Mouse (Mus musculus): ENCODE measurements around the gene Ubxn11. TPM values are rescaled to one million over a fixed set of nuclear protein-coding genes. Genes with fewer than 3 reads are reported as not detected.

Gene Ubxn11
- polyA plus RNA-seq, 1 experiment from 2014 or later = 5.8 TPM

GRCm38 (mm10) chr4:134112403-134112802 is 10.0 kb downstream of the Ubxn11 start:
- H3K27ac ChIP-seq (ENCODE audit: low read depth, low read length) = no peak overlapping the region
- 87% methylated on average over 6 of the region's 6 CpGs for WGBS
- ATAC-seq (ENCODE audit: low FRiP score) = no peak

DNA sequence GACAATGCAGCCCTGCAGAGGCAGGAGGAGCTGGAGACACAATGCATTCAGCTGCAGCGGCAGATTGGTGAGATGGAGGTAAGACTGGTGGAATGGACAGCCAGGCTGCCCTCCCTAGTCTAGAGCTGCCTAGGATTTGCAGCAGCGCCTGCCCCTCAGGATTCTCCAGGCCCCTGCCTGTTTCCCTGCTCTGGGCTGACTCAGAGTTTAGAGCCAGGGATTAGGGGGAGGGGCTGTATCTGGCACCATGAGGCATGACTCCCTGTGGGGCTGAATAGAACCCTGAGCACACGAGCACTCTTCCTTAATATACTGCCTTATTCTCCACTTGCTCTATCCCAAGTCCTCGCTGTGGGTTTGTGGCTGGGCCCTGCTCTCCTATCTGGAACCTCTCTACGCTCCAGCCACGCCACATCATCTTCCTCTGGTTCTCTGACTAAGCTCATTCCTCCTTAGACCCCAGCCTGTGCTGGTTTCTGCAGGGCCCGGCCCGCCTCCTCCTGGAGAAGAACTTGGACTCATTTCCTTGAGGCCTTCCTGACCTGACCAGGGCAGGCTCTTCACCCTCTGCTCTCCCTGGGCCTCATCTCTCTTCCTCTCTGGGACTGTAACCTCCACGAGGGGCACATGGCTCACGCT is 11.1 kb downstream of the Ubxn11 start:
- ATAC-seq (ENCODE audit: low FRiP score) (no peak), DNase-seq (ENCODE audit: low spot score) (no peak)
- Histone ChIP-seq H3K4me1 (replicated peaks; ENCODE audit: control insufficient read depth, insufficient read depth, low read length) (no peaks in the 10 kb centered on the region), H3K27ac (ENCODE audit: low read depth, low read length) (no peak overlapping the region), H3K9ac (ENCODE audit: low read depth, low read length) (no peak overlapping the region), H3K4me3 (ENCODE audit: low read depth, low read length) (no peak overlapping the region), H3K9me3 (ENCODE audit: control insufficient read depth, low read length) (no peaks in the 10 kb centered on the region), H3K27me3 (ENCODE audit: control insufficient read depth, insufficient read depth, low read length) (no peaks in the 10 kb centered on the region), H3K4me2 (replicated peaks; ENCODE audit: low read depth, low read length) (no peak overlapping the region), H3K36me3 (ENCODE audit: control insufficient read depth, insufficient read depth, low read length) (no peaks in the 10 kb centered on the region)
- WGBS = 59% methylated on average over 10 of the region's 10 CpGs

More at GRCm38 (mm10) chr4:134112403-134112802, 10.0 kb downstream of the Ubxn11 start:
- Histone ChIP-seq H3K4me1 (replicated peaks; ENCODE audit: control insufficient read depth, insufficient read depth, low read length) (no peaks in the 10 kb centered on the region), H3K27me3 (ENCODE audit: control insufficient read depth, insufficient read depth, low read length) (no peaks in the 10 kb centered on the region), H3K9ac (ENCODE audit: low read depth, low read length) (no peak overlapping the region), H3K4me3 (ENCODE audit: low read depth, low read length) (no peak overlapping the region), H3K4me2 (replicated peaks; ENCODE audit: low read depth, low read length) (no peak overlapping the region), H3K36me3 (ENCODE audit: control insufficient read depth, insufficient read depth, low read length) (no peaks in the 10 kb centered on the region), H3K9me3 (ENCODE audit: control insufficient read depth, low read length) (no peaks in the 10 kb centered on the region)
- no peak for DNase-seq (ENCODE audit: low spot score)

GRCm38 (mm10) chr4:134114038-134114437 is 11.7 kb downstream of the Ubxn11 start:
- no peak overlapping the region for H3K4me3 ChIP-seq (ENCODE audit: low read depth, low read length)
- H3K9ac ChIP-seq (ENCODE audit: low read depth, low read length) = no peak overlapping the region
- H3K4me2 ChIP-seq (replicated peaks; ENCODE audit: low read depth, low read length) = no peak overlapping the region
- no peaks in the 10 kb centered on the region for H3K27me3 ChIP-seq (ENCODE audit: control insufficient read depth, insufficient read depth, low read length)
- H3K36me3 ChIP-seq (ENCODE audit: control insufficient read depth, insufficient read depth, low read length) = no peaks in the 10 kb centered on the region
- no peak for DNase-seq (ENCODE audit: low spot score)
- WGBS = 86% methylated on average over 4 of the region's 4 CpGs
- H3K9me3 ChIP-seq (ENCODE audit: control insufficient read depth, low read length) = no peaks in the 10 kb centered on the region
- ATAC-seq (ENCODE audit: low FRiP score) = no peak
- H3K27ac ChIP-seq (ENCODE audit: low read depth, low read length) = no peak overlapping the region
- no peaks in the 10 kb centered on the region for H3K4me1 ChIP-seq (replicated peaks; ENCODE audit: control insufficient read depth, insufficient read depth, low read length)

DNA sequence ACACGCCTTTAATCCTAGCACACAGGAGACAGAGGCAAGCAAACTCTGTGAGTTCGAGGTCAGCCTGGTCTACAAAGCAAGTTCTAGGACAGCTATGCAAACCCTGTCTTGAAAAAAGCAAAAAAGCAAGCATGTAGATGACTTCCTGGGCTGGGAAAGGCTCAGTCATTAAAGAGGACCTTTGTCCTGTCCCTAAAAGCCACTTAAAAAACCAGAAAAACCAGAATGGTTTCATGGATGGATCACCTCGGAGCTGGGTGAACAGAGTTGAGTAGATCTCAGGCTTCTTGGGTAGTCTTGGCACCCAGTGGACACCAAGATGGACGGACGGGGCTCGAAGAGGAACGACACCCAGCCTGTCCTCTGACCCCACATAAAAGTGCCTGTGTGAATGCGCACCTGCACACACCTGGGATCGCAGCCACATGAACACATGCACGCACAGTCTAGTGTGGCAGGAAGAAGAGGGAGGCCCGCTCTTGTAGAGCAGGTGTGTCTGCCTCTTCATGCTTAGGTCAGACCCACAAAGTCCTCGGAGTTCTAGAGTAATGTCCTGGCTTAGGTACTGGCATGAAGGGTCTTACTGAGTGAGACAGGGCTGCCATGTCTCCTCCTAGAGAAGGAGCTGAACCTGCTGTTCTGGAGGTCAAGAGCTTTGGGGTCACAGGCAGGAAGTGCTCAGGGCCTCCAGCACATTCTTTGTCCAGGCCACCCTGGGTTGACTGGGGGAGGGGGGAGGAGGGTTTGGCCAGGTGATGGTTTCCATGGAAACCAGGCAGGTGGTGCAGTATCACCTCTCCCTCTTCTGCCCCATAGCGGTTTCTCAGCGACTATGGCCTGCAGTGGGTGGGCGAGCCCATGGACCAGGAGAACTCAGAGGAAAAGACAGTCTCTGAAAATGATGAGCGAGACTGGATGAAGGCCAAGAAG is 13.1 kb downstream of the Ubxn11 start:
- Histone ChIP-seq H3K4me2 (replicated peaks; ENCODE audit: low read depth, low read length) (no peak overlapping the region), H3K27me3 (ENCODE audit: control insufficient read depth, insufficient read depth, low read length) (no peaks in the 10 kb centered on the region), H3K9me3 (ENCODE audit: control insufficient read depth, low read length) (no peaks in the 10 kb centered on the region), H3K4me3 (ENCODE audit: low read depth, low read length) (no peak overlapping the region), H3K4me1 (replicated peaks; ENCODE audit: control insufficient read depth, insufficient read depth, low read length) (no peaks in the 10 kb centered on the region), H3K27ac (ENCODE audit: low read depth, low read length) (no peak overlapping the region), H3K9ac (ENCODE audit: low read depth, low read length) (no peak overlapping the region), H3K36me3 (ENCODE audit: control insufficient read depth, insufficient read depth, low read length) (no peaks in the 10 kb centered on the region)
- DNase-seq (ENCODE audit: low spot score) = no peak
- WGBS = 86% methylated on average over 16 of the region's 16 CpGs
- ATAC-seq (ENCODE audit: low FRiP score) = no peak

DNA sequence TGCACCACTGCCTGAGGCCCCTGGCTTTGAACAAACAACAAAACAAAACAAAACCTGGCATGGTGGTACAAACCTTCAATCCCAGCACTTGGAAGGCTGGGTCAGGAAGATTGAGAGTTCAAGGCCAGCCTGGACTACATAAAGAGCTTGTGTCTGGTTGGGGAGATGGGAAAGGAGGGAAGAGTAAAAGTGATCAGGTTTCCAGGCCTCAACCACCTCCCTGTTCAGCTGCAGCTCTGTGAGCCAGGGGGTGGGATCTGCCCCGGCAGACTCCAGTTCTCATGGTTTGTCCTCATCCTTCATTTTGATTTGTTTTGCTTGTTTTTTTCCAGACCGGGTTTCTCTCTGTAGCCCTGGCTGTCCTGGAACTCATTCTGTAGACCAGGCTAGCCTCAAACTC is 14.1 kb downstream of the Ubxn11 start:
- Histone ChIP-seq H3K9ac (ENCODE audit: low read depth, low read length) (no peak overlapping the region), H3K27ac (ENCODE audit: low read depth, low read length) (no peak overlapping the region), H3K36me3 (ENCODE audit: control insufficient read depth, insufficient read depth, low read length) (no peaks in the 10 kb centered on the region), H3K4me1 (replicated peaks; ENCODE audit: control insufficient read depth, insufficient read depth, low read length) (no peaks in the 10 kb centered on the region), H3K4me3 (ENCODE audit: low read depth, low read length) (no peak overlapping the region), H3K27me3 (ENCODE audit: control insufficient read depth, insufficient read depth, low read length) (no peaks in the 10 kb centered on the region), H3K4me2 (replicated peaks; ENCODE audit: low read depth, low read length) (no peak overlapping the region), H3K9me3 (ENCODE audit: control insufficient read depth, low read length) (no peaks in the 10 kb centered on the region)
- 88% methylated on average over 2 of the region's 2 CpGs for WGBS
- DNase-seq (ENCODE audit: low spot score) (no peak), ATAC-seq (ENCODE audit: low FRiP score) (no peak)

DNA sequence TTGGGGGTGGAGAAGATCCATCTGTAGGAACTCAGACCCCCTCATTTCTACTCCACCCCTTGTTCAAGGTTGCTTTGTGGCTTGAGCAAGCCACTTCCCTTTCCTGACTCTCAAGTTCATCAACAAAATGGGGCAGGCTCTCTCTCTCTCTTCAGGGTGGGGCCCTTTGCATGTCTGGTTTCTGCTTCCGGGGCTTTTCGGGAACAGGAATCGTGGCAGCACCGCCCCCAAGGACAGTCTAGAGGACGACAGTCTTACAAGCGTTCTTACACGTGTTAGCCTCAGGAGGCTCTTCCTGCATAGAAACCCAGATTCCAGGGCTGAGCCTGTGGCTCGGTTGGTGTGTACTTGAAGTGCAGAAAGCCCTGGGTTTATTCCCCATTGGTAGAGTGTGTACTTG is 14.6 kb downstream of the Ubxn11 start:
- Histone ChIP-seq H3K9me3 (ENCODE audit: control insufficient read depth, low read length) (no peaks in the 10 kb centered on the region), H3K4me2 (replicated peaks; ENCODE audit: low read depth, low read length) (no peak overlapping the region), H3K27me3 (ENCODE audit: control insufficient read depth, insufficient read depth, low read length) (no peaks in the 10 kb centered on the region), H3K27ac (ENCODE audit: low read depth, low read length) (no peak overlapping the region), H3K4me3 (ENCODE audit: low read depth, low read length) (no peak overlapping the region), H3K36me3 (ENCODE audit: control insufficient read depth, insufficient read depth, low read length) (no peaks in the 10 kb centered on the region), H3K4me1 (replicated peaks; ENCODE audit: control insufficient read depth, insufficient read depth, low read length) (no peaks in the 10 kb centered on the region), H3K9ac (ENCODE audit: low read depth, low read length) (no peak overlapping the region)
- no peak for ATAC-seq (ENCODE audit: low FRiP score)
- 80% methylated on average over 8 of the region's 8 CpGs for whole genome bisulfite sequencing
- DNase-seq (ENCODE audit: low spot score) = no peak

DNA sequence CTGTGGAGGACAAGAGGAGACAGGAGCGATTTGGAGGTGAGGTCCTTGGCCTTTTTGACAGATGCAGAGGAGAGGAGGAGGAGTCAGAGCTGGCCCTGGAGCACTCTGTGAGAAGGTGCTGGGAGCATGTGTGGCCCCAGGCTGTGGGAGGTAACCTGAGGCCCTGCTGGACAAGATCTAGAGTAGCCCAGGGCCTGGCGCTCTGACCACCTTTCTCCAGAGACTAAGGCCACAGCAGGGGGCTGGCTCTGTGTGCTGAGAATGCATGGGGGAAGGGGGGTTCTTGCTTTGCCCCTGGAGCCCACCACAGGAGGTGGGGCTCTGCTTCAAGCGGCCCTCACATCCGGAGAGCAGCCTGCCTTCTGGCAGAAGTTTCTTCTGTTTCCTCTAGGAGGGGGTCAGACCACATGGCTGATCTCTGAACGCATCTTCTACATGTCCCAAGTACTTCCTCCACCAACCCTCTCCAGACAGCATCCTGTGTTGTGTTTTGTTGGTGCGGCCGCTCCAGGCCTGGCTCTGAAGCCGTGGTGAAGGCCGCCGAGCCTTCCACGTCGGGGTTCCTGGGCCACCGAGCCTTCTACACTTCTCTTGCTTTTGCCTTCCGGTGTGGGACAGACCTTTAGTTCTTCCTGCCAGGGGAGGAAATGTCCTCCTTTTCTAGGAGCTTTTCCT is 15.9 kb downstream of the Ubxn11 start:
- ATAC-seq (ENCODE audit: low FRiP score) = no peak
- no peak overlapping the region for H3K4me3 ChIP-seq (ENCODE audit: low read depth, low read length)
- H3K9ac ChIP-seq (ENCODE audit: low read depth, low read length) = no peak overlapping the region
- H3K27ac ChIP-seq (ENCODE audit: low read depth, low read length) = no peak overlapping the region
- H3K27me3 ChIP-seq (ENCODE audit: control insufficient read depth, insufficient read depth, low read length) = no peaks in the 10 kb centered on the region
- no peaks in the 10 kb centered on the region for H3K36me3 ChIP-seq (ENCODE audit: control insufficient read depth, insufficient read depth, low read length)
- 77% methylated on average over 14 of the region's 14 CpGs for WGBS
- no peak for DNase-seq (ENCODE audit: low spot score)
- no peaks in the 10 kb centered on the region for H3K9me3 ChIP-seq (ENCODE audit: control insufficient read depth, low read length)
- no peaks in the 10 kb centered on the region for H3K4me1 ChIP-seq (replicated peaks; ENCODE audit: control insufficient read depth, insufficient read depth, low read length)
- no peak overlapping the region for H3K4me2 ChIP-seq (replicated peaks; ENCODE audit: low read depth, low read length)

DNA sequence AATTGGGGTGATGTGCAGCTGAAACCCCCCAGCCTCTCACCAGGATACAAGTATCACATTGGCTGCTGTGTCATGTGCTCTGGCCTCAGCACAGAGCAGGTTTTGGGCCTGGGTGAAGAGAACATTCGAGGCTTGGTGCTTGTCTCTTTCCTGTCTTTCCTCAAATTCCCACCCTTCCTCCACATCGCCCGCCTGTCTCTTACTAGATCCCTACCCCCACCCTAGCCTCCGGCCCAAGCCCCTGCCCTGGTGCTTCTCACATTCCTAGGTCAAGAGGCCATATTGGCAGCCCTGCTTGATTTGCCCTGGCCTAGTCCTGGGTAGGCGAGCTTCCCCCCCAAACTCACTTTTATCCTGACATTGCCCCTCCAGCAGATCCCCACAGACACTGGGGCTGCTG is 16.7 kb downstream of the Ubxn11 start:
- H3K9me3 ChIP-seq (ENCODE audit: control insufficient read depth, low read length) = no peaks in the 10 kb centered on the region
- WGBS = 63% methylated on average over 5 of the region's 5 CpGs
- no peak overlapping the region for H3K4me2 ChIP-seq (replicated peaks; ENCODE audit: low read depth, low read length)
- H3K36me3 ChIP-seq (ENCODE audit: control insufficient read depth, insufficient read depth, low read length) = no peaks in the 10 kb centered on the region
- no peak for DNase-seq (ENCODE audit: low spot score)
- no peak for ATAC-seq (ENCODE audit: low FRiP score)
- no peaks in the 10 kb centered on the region for H3K4me1 ChIP-seq (replicated peaks; ENCODE audit: control insufficient read depth, insufficient read depth, low read length)
- no peak overlapping the region for H3K27ac ChIP-seq (ENCODE audit: low read depth, low read length)
- no peaks in the 10 kb centered on the region for H3K27me3 ChIP-seq (ENCODE audit: control insufficient read depth, insufficient read depth, low read length)
- no peak overlapping the region for H3K4me3 ChIP-seq (ENCODE audit: low read depth, low read length)
- 0 out of 2 replicates have a peak overlapping the region, but pooled peaks have one; percentile 15 for H3K9ac ChIP-seq (ENCODE audit: low read depth, low read length)
